Mouse (Mus musculus): ENCODE measurements around the gene Gpr22.

The Gpr22 gene

GRCm38 (mm10) chr12:31665999-31666398, 47.7 kb downstream of the Gpr22 start:
- DNase-seq: no peak

Measured in right cerebral cortex, adult 18-20 months (tissue).